Mouse (Mus musculus) forebrain, embryonic 15.5 days (tissue): ENCODE results near the gene Kcnh6. TPM values are rescaled to one million over a fixed set of nuclear protein-coding genes. Genes with fewer than 3 reads are reported as not detected.
"Not testable (repeated sequence)": the region's sequence is repeated elsewhere in the genome, so short reads cannot be mapped to it uniquely, and the experiment has no call there.

ENCODE experiments used
- ATAC-seq: fragments of 200-750 bp; cut with Nextera tagmentation; replicated peaks from 2 replicates; pipeline ENCODE4 v1.8.0; 2017; ENCODE audit warnings: mild to moderate bottlenecking, moderate TSS enrichment, moderate library complexity
- H3K27ac ChIP-seq: fragments of 300-500 bp; sonication (generic); replicated peaks from 2 replicates; pipeline ENCODE4 v1.5.1; 2015; ENCODE audit warnings: mild to moderate bottlenecking, inconsistent platforms
- H3K27me3 ChIP-seq: fragments of 300-500 bp; sonication (generic); 2 replicates; pipeline ENCODE4 v1.6.1; 2015; ENCODE audit warnings: inconsistent platforms
- H3K36me3 ChIP-seq: fragments of 300-500 bp; sonication (generic); 2 replicates; pipeline ENCODE4 v1.6.1; 2015; ENCODE audit warnings: mild to moderate bottlenecking, inconsistent platforms
- H3K4me1 ChIP-seq: fragments of 300-500 bp; sonication (generic); 2 replicates; pipeline ENCODE4 v1.6.1; 2015; ENCODE audit warnings: inconsistent platforms
- H3K4me2 ChIP-seq: fragments of 300-500 bp; sonication (generic); replicated peaks from 2 replicates; pipeline ENCODE4 v1.6.1; 2015; ENCODE audit warnings: mild to moderate bottlenecking, inconsistent platforms
- H3K4me3 ChIP-seq: fragments of 300-500 bp; sonication (generic); 2 replicates; pipeline ENCODE4 v1.5.1; 2015; ENCODE audit warnings: mild to moderate bottlenecking, inconsistent platforms
- H3K9ac ChIP-seq: fragments of 300-500 bp; sonication (generic); replicated peaks from 2 replicates; pipeline ENCODE4 v1.6.1; 2015; ENCODE audit warnings: mild to moderate bottlenecking, inconsistent platforms
- H3K9me3 ChIP-seq: fragments of 300-500 bp; sonication (generic); 2 replicates; pipeline ENCODE4 v1.6.1; 2016; ENCODE audit warnings: inconsistent platforms
- WGBS: fragments of 180-500 bp; shearing (Covaris S2); methylation state at CpG from one replicate; pipeline ENCODE4 v1.1.7; 2015; ENCODE audit warnings: mixed read lengths; 5-methylcytosine and 5-hydroxymethylcytosine counted together
- polyA plus RNA-seq: library from polyadenylated mRNA; unstranded; fragments of >200 nt; fragmentation: Nextera tagmentation; extraction: Ambion mirVana; gene quantifications from 2 replicates; pipeline ENCODE4 v1.2.1, GENCODE M21; 2015

The Kcnh6 gene
- polyA plus RNA-seq, 1 experiment from 2014 or later = 0.57 TPM

GRCm38 (mm10) chr11:106020051-106020763 is 12.3 kb downstream of the Kcnh6 start:
- peak; percentile 67 for ATAC-seq
- Histone ChIP-seq H3K27ac (0 out of 2 replicates have a peak overlapping the region, but pooled peaks have one; percentile 16), H3K4me1 (peaks cover 11% of the 10 kb centered on the region), H3K4me3 (peak overlapping the region; percentile 53), H3K9me3 (no peaks in the 10 kb centered on the region), H3K27me3 (0 out of 2 replicates have a peak, but pooled peaks cover 4% of the 10 kb centered on the region), H3K4me2 (peak overlapping the region; percentile 88), H3K36me3 (no peaks in the 10 kb centered on the region), H3K9ac (peak overlapping the region; percentile 57)
- 1% methylated on average over 50 of the region's 50 CpGs for WGBS

- Histone ChIP-seq H3K27ac (no peak overlapping the region), H3K27me3 (0 out of 2 replicates have a peak, but pooled peaks cover 1% of the 10 kb centered on the region), H3K9ac (no peak overlapping the region), H3K4me3 (no peak overlapping the region), H3K9me3 (no peaks in the 10 kb centered on the region), H3K4me2 (no peak overlapping the region), H3K4me1 (no peaks in the 10 kb centered on the region; the same call in 1 of the 2 replicates), H3K36me3 (no peaks in the 10 kb centered on the region)
- no peak for ATAC-seq
- WGBS = 83% methylated on average over 3 of the region's 3 CpGs
These were observed 17.9 kb downstream of the Kcnh6 start for GRCm38 (mm10) chr11:106025774-106026173.

- Histone ChIP-seq H3K36me3 (no peaks in the 10 kb centered on the region), H3K9ac (no peak overlapping the region), H3K27ac (no peak overlapping the region), H3K4me1 (no peaks in the 10 kb centered on the region), H3K27me3 (no peaks in the 10 kb centered on the region), H3K9me3 (no peaks in the 10 kb centered on the region), H3K4me3 (no peak overlapping the region), H3K4me2 (no peak overlapping the region)
- 42% methylated on average over 11 of the region's 11 CpGs for WGBS
- 0 out of 2 replicates have a peak, but pooled peaks have one; percentile 16 for ATAC-seq
These were observed 18.7 kb downstream of the Kcnh6 start for GRCm38 (mm10) chr11:106026465-106027151.

DNA sequence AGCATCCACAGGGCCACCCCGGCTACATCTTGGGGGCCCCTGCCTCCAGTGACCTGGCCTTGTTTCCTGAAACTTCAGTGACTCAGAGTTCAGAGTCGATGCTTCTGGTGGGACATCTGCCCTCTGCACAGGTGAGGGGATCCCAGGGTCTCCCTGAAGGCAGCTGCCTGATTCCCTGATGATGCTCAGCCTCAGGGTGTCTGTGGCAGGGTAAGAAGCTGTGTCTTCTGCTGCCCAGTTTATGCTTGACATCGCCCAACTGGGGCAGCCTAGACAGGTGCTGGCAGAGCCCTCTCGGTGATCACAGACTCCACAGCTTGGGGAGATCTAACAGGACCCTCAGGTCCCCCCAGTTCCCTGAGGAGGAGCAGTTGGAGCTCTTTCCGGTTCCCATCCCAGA is 19.7 kb downstream of the Kcnh6 start:
- ATAC-seq = no peak
- Histone ChIP-seq H3K9ac (no peak overlapping the region), H3K36me3 (no peaks in the 10 kb centered on the region), H3K4me1 (no peaks in the 10 kb centered on the region), H3K9me3 (no peaks in the 10 kb centered on the region), H3K4me2 (no peak overlapping the region), H3K27me3 (no peaks in the 10 kb centered on the region), H3K4me3 (no peak overlapping the region), H3K27ac (no peak overlapping the region)
- 95% methylated on average over 5 of the region's 5 CpGs for WGBS

DNA sequence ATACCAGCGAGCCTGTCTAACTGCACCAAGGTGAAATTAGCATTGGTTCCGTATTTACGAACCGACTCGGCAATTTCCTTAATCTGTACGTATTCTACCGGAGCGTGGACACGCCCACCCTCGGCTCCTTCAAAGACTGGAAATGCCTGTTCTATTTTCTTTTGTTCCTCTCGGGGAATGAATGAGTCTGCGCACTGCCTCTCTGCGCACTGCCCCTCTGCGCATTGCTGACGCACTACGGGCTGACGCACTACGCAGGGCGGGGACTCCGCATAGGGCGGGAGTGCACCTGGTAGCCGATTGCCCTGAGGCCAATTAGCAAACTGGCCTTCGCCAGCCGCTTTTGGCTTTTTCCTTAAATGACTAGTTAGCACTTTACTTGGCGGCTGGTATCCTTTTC is 24.1 kb downstream of the Kcnh6 start:
- Histone ChIP-seq H3K9ac (peak overlapping the region; percentile 40; the same call in 1 of the 2 replicates), H3K27ac (peak overlapping the region; percentile 85), H3K4me2 (peak overlapping the region; percentile 31; the same call in 1 of the 2 replicates), H3K4me3 (peak overlapping the region; percentile 39)
- not testable (repeated sequence) for H3K36me3 ChIP-seq, H3K4me1 ChIP-seq, H3K9me3 ChIP-seq, ATAC-seq, H3K27me3 ChIP-seq
- 54% methylated on average over 11 of the region's 25 CpGs for WGBS

DNA sequence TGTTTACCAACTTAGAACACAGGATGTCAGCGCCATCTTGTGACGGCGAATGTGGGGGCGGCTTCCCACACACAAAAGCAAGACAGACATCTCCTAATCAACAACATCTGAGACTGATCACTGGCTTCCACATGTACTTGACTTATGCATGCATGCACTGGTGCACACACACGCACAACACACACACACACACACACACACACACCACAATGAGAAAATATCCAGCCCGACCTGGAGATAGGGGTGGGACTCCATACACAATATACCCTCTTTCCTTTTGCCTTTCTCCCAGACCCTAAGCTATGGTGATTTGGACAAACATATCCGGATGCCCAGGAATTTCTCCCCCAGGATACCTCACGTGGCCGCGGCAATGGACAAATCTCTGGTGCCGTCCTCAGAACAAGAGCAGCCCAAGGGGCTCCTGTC is 25.6 kb downstream of the Kcnh6 start:
- no peaks in the 10 kb centered on the region for H3K36me3 ChIP-seq
- no peaks in the 10 kb centered on the region for H3K9me3 ChIP-seq
- WGBS = 39% methylated on average over 11 of the region's 11 CpGs
- 0 out of 2 replicates have a peak, but pooled peaks have one; percentile 15 for ATAC-seq
- H3K4me3 ChIP-seq = peak overlapping the region; percentile 12
- peak overlapping the region; percentile 32 for H3K4me2 ChIP-seq
- peak overlapping the region; percentile 33 for H3K9ac ChIP-seq
- peak overlapping the region; percentile 83 for H3K27ac ChIP-seq
- H3K27me3 ChIP-seq = no peaks in the 10 kb centered on the region
- H3K4me1 ChIP-seq = peaks cover 19% of the 10 kb centered on the region

DNA sequence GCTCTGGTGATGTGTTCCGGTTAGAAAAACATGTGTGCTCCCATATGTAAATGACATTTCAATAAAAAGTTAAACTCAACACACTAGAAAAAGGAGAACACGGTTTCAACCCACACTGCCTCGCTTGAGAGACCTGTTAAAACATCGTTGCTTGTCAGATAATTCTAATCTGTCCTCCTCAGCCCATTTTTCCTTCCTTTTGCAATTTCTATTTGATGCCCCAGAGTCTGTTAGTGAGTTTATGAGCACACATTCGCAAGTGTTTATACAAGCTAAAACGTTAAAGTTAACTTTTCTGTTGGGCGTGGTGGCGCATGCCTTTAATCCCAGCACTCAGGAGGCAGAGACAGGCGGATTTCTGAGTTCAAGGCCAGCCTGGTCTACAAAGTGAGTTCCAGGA is 27.1 kb downstream of the Kcnh6 start:
- WGBS = 90% methylated on average over 9 of the region's 9 CpGs
- Histone ChIP-seq H3K9me3 (no peaks in the 10 kb centered on the region), H3K4me3 (no peak overlapping the region), H3K4me2 (no peak overlapping the region), H3K4me1 (peaks cover 32% of the 10 kb centered on the region), H3K27me3 (no peaks in the 10 kb centered on the region), H3K36me3 (no peaks in the 10 kb centered on the region), H3K27ac (no peak overlapping the region), H3K9ac (no peak overlapping the region)
- no peak for ATAC-seq

- peak within 1 kb of the TSS; percentile 90 for H3K27ac ChIP-seq
- H3K4me2 ChIP-seq = peak within 1 kb of the TSS; percentile 84
- H3K27me3 ChIP-seq = no peaks in the 10 kb centered on the region
- peak within 1 kb of the TSS; percentile 80 for H3K4me3 ChIP-seq
- no peaks in the 10 kb centered on the region for H3K9me3 ChIP-seq
- peak; percentile 99 for ATAC-seq
- peaks cover 37% of the 10 kb centered on the region for H3K4me1 ChIP-seq
- WGBS = under 1% methylated on average over 65 of the region's 66 CpGs
- peak within 1 kb of the TSS; percentile 90 for H3K9ac ChIP-seq
- H3K36me3 ChIP-seq = no peaks in the 10 kb centered on the region
These were observed 28.9 kb downstream of the Kcnh6 start, which contains the start of gene Dcaf7 for GRCm38 (mm10) chr11:106036548-106037417. TSS of gene Dcaf7 (plus strand) at chr11:106036872.

DNA sequence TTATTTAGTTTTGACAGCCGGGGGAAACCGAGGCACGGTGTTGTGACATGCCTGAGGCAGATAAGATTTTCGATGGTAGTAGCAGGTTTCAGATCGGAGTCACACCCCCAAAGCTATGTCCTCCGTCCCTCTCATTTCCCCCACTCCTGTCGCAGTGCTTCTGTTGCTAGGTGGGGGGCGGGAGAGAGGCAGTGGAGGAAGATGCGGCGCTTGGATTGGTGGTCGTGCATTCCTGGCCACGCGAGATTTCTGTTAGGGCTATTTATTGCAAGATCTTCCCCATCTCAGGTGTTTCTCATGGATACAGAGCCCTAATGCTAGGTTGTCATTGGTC is 29.5 kb downstream of the Kcnh6 start:
- Histone ChIP-seq H3K36me3 (no peaks in the 10 kb centered on the region), H3K4me1 (peaks cover 37% of the 10 kb centered on the region), H3K9me3 (no peaks in the 10 kb centered on the region), H3K27me3 (no peaks in the 10 kb centered on the region), H3K4me3 (peak overlapping the region; percentile 80), H3K4me2 (peak overlapping the region; percentile 84), H3K27ac (peak overlapping the region; percentile 90), H3K9ac (peak overlapping the region; percentile 90)
- ATAC-seq = peak; percentile 11; the same call in 1 of the 2 replicates
- under 1% methylated on average over 13 of the region's 13 CpGs for WGBS

DNA sequence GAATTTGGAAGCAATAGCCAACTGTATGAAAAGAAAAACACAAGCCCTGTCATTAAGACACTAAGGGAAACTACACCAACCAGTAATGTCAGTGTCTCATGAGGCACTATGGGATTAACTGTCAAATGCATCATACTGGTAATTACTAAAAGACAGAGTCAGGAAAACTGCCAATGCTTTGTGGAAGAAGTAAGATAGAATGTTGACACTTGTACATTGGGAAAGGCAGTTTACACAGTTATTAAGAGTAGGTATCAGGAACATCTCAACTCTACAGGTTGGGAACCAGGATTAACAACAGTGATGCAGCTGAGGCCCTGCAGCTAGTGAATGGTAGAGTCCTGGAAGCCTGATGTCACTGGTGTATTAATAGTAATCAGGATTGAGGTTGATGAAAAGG is 36.4 kb downstream of the Kcnh6 start:
- Histone ChIP-seq H3K36me3 (peaks cover 23% of the 10 kb centered on the region), H3K27me3 (no peaks in the 10 kb centered on the region), H3K27ac (no peak overlapping the region), H3K9ac (no peak overlapping the region), H3K4me3 (no peak overlapping the region), H3K9me3 (no peaks in the 10 kb centered on the region), H3K4me1 (peaks cover 10% of the 10 kb centered on the region; the same call in 1 of the 2 replicates), H3K4me2 (no peak overlapping the region)
- no peak for ATAC-seq

- no peak for ATAC-seq
- Histone ChIP-seq H3K9me3 (no peaks in the 10 kb centered on the region), H3K4me3 (no peak overlapping the region), H3K4me2 (no peak overlapping the region), H3K9ac (no peak overlapping the region), H3K27ac (no peak overlapping the region), H3K27me3 (no peaks in the 10 kb centered on the region), H3K4me1 (0 out of 2 replicates have a peak, but pooled peaks cover 5% of the 10 kb centered on the region), H3K36me3 (peaks cover 31% of the 10 kb centered on the region)
- 94% methylated on average over 1 of the region's 1 CpGs for WGBS
These were observed 37.3 kb downstream of the Kcnh6 start for GRCm38 (mm10) chr11:106045256-106045655.
